Mouse (Mus musculus) kidney, adult 11 months (tissue): ENCODE data around the gene Mdm4.
"Not testable (repeated sequence)": the region's sequence is repeated elsewhere in the genome, so short reads cannot be mapped to it uniquely, and the experiment has no call there.

Experiments
- DNase-seq: peaks from one replicate; pipeline ENCODE4 v3.0.0; 2022

Mdm4 gene

DNA sequence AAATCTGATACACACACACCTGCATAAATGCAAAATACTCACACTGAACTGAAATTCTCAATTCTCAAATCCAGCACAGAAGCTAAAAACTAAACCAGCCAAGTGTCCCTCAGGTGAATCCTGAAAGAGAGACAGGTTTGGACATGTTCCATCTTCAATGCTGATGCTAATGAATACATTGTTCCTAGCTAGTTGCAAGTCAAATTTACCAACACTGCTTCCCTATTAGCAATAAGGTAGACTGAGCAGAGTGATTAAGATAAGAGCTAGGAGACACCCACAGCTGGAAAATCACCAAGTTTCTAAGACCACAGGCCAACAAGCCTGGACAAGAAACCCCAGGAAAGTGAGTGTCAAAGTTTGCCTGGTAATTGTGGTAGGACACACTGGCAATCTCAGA is 11.0 kb downstream of the Mdm4 start:
- no peak for DNase-seq

DNA sequence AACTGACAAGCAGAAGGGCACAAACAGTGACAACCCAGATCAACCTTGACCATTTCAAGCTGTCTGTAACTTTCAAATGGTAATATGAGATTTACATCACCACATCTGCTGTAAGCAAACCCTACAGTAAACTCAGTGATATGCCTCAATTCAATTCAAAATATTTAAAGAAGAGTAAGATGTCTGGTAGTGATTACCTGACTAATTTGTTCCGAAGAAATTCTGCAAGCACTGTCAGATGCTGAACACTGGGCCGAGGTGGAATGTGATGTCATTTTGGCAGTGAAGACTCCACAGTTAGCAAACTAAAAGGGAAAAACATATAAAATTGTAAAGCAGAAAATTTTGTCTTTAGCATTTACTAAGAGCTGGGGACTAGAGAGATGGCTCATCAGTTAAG is 11.8 kb downstream of the Mdm4 start:
- DNase-seq: no peak

- DNase-seq: no peak
Measured at GRCm38 (mm10) chr1:133016775-133017428, 13.5 kb downstream of the Mdm4 start.

DNA sequence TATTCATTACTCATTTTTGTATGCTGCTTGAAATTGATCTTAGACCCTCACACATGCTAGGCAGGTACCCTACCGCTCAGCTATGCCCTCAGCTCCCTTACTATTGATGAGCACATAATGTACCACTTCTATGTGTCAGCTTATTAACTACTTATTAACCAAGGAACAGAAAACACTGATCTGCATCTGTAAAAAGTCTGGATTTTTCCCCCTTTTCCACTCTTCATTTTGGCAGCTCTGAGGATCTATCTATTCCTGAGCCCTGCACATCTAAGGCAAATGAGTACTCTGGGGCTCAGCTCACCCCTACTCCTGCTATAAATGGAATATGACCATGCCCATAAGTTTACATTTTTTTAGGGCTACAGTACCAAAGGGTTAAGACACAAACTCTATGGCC is 16.2 kb downstream of the Mdm4 start:
- DNase-seq: no peak

- no peak for DNase-seq
Measured at GRCm38 (mm10) chr1:133013331-133013730, 17.0 kb downstream of the Mdm4 start.

DNA sequence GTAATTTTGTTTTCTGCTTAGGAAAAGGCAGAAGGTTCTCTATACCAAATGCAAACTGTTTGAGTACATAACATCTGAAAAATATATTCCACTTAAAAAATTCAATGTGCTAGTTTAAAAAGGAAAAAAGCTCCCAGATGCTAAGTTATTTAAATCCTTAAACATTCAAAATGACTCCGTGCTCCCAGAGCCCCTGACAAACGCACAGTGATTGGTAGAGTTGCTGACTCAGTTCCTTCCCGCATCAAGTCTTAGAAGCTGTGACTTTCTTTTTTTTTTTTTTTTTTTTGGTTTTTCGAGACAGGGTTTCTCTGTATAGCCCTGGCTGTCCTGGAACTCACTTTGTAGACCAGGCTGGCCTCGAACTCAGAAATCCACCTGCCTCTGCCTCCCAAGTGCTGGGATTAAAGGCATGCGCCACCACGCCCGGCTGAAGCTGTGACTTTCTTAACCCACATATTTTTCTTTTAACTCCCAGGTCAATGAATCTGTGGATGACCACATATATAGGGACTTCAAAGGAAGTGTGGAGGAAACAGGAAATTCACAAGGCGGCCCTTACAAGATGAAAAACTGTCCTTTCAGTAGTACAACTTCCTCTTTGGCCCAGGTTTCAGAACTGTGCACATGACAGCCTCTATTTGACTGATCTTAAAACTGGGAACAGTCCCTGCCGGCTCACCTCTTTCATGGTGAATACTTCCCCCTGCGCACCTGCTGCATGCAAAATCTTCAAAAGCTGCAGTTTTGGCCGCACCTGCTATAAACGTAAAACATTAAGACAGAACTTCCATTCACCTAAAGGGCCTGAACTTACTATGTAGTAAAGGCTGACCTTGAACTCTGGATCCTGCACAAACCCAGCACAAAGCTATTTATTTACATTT is 18.2 kb downstream of the Mdm4 start:
- DNase-seq: no peak

DNA sequence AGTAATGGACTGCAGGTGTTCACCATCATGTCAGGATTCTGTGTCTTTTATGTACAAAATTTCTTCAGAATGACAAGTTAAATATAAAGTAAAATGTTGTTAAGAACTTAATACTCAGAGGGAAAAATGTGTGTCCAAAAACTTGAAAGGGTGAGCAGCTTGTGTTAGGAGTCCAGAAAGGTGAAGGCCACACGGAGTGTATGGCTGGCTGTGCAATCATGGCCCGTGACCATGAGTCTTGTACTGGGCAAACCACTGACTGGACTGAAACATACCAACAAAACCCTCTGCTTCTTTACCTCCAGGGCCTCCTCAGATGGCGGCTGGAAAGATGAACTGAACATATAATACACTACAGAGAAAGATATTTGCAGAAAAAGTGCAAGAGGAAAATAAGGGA is 23.8 kb downstream of the Mdm4 start:
- DNase-seq: no peak

DNA sequence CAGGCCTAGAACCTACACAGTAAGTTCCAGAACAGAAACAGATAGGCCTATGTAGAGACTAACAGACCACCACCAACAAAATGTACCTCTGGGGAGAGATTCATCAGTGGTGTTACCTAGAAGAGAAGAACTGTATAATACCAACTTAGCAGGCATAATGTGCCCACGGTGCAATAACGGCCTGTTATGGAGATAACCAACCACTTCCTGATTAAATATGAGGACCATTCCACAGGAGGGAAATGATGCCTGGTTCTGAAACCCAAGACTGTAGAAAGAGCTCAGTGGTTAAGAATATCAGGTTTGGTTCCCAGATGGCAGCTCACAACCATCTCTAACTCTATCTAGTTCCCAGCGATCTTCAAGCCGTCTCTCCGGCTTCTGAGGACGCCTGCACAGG is 30.0 kb downstream of the Mdm4 start:
- DNase-seq: no peak

DNA sequence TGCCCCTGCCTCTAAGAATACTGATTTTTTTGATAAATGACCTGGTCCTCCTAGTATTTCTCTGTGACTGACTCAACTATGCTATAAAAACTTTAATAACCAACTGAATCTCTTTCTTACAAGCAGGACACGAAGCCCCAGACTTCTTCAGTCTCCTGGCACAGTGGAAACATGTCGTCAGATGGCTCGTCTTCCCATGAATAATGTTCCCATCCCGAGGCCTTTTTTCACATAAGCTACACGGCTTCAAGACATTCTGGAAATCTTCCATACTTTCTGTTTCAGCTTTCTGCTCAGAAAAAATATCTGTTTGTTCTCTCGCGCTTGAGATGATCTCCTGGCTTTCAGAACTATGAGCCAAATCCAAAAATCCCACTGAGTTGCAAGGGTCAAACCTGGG is 38.8 kb downstream of the Mdm4 start:
- no peak for DNase-seq

- no peak for DNase-seq
Measured at GRCm38 (mm10) chr1:132990733-132991132, 39.6 kb downstream of the Mdm4 start.

DNA sequence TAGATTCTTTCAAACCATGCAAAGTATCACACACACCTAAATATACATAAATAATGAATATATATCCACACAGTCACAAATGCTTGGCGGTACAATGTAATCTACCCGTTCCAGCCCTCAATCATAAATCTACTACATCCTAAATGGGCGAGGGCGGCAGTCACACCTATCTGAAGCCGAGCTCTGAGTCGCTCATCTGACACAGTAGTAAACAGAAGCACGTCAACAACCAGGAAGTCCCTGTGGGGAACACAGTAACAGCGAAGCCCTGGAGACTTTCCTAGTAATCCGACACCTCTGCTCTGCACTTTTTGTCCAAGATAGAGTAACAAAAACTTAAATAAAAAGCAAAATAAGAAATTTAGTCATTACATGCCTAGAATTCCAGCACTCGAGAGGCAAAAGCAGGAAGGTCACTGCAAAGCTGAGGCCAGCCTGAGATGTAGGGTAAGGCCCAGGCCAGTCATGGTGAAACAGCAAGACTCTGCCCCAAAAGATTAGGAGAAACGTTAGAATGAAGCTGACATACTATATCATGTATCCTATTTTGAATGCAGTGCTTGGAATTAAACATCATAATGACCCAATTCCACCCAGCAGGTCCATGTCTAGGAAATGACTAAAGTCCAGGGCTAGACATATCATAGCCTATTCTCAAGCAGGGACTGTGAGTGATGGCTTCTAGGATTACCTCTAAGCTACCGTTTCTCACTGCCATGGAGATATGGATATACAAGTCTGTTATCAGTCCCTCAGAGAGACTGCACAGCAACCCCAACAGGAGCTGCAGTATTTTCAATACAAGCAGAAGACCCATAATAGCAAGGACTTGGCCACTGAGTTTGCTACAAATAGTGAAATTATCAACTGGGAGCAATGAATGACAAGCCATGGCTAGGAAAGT is 41.6 kb downstream of the Mdm4 start:
- not testable (repeated sequence) for DNase-seq

GRCm38 (mm10) chr1:132982728-132983127 is 47.6 kb downstream of the Mdm4 start:
- DNase-seq: peak; percentile 15

- DNase-seq: no peak
Measured at GRCm38 (mm10) chr1:132981232-132981631, 49.1 kb downstream of the Mdm4 start.

- DNase-seq: no peak
Measured at GRCm38 (mm10) chr1:132977402-132977801, 53.0 kb downstream of the Mdm4 start.

- DNase-seq: peak; percentile 12
Measured at GRCm38 (mm10) chr1:132968659-132969058, 61.7 kb downstream of the Mdm4 start.

GRCm38 (mm10) chr1:132964691-132965090 is 65.7 kb downstream of the Mdm4 start:
- no peak for DNase-seq

- no peak for DNase-seq
Measured at GRCm38 (mm10) chr1:132964106-132964505, 66.3 kb downstream of the Mdm4 start.

DNA sequence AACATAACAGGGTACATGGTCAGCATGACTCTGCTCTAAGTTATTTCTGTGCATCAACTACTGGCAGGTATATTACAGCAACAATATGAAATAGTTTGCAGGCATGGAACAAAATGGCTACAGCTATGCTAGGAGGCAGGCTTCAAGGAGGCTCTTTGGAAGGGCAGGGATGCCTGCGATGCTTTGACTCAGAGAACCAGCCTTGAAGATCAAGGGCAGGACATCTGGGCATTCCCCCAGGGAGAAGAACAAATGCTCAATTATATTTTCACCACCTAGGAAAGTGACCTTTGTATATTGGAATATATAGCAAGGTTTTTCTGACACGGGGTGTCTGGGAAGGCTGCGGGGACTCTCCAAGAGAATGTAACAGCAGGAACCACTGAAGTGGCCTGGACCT is 68.6 kb downstream of the Mdm4 start:
- no peak for DNase-seq

GRCm38 (mm10) chr1:132956809-132957208 is 73.6 kb downstream of the Mdm4 start:
- DNase-seq: no peak

GRCm38 (mm10) chr1:132947811-132948210 is 82.5 kb downstream of the Mdm4 start:
- no peak for DNase-seq

DNA sequence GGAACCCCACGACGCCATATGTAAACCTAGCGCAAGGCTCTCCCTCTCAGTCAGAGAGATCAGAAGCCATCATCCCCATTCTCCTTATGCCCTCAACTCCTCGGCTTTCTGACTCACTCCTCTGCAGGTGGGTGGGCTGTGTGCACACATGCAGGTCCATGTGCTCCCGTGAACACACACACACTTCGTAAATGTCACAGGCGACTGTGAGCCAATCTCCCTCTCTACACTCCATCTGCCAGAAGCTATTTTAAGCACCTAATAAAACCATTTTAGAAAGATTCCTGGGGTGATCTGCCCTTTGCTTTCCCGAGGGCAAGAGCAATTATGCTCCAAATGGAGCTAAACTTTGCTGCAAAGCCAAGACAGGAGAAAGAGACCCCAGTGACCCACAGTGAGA is 84.5 kb downstream of the Mdm4 start:
- no peak for DNase-seq

DNA sequence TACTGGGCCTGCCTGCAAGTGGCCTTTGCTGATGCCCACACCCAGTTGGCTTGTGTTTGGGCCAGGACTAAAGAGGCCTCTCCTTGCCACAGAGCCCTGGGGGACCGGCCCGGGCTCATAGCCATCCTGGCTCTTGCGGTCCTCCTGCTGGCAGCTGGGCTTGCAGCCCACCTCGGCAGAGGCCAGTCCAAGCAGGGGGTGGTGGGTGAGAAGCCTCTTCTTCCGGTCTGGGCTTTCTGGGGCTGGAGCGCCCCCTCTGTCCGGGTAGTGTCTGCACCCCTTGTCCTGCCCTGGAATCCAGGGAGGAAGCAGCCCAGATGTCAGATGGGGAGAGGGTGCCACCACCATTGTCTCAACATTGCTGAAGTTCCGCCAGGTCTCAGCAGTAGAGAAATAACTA is 91.4 kb downstream of the Mdm4 start:
- DNase-seq: no peak

GRCm38 (mm10) chr1:132937296-132938030 is 92.9 kb downstream of the Mdm4 start:
- no peak for DNase-seq
